Mouse (Mus musculus) megakaryocyte, embryonic 14.5 days (primary cell): ENCODE results near the gene 2010111I01Rik.

Experiments
- FLI1 ChIP-seq: IDR thresholded peaks from 2 replicates; pipeline ENCODE4 v1.6.1; 2012; ENCODE audit warnings: low read length, inconsistent platforms, mixed read lengths
- GATA1 ChIP-seq: IDR thresholded peaks from 3 replicates; pipeline ENCODE4 v1.6.1; 2012; ENCODE audit warnings: mixed read lengths, low read length, inconsistent platforms, borderline replicate concordance

GRCm38 (mm10) chr13:63016056-63016455, 51.4 kb downstream of the 2010111I01Rik start:
- TF ChIP-seq FLI1 (no peak), GATA1 (no peak)
